Mouse (Mus musculus): ENCODE measurements at regions not wholly inside any gene's neighbourhood (a gene's known extent, or its start where the extent isn't known, plus 50 kb on each side); places are given as distances from the start of the nearest gene placed in this dataset.
A peak's percentile ranks its signal among the peaks of the same experiment; 100 is the strongest.
"Not testable (repeated sequence)": the region's sequence is repeated elsewhere in the genome, so short reads cannot be mapped to it uniquely, and the experiment has no call there.

DNA sequence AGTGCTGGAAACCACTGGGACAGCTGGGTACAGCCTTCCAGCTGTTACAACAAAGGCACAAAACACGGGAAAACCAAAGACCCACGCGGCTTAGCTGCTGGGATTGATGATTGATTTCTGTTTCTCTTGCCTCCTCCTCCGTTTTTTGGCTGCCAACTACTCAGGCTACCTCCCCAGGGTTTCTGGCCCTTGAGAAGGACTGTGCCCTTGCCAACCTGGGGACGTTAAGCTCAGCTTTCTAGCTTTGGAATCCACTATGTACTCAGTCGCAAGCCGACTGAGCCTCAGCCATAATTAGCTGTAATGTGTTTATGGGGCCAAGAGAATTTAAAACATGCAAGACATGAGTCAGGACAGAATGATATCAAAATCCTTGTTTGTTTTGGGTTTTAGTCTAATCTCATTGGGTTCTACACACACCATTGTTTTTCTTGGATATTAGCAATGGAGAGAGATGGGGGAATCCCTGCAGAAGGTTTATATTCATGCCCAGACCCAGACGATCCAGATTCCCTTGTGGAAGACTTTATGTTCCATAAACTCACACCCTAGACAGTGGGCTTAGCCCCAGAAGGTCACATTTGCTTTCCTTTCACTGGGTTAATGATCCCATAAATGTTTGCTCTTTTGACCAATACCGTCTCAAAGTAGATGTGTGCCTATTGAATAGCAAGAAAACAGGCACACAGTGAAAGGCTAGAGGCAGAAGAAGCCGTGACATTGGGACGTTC lies 167.7 kb upstream of the Pou3f3 start:
- DNase-seq (ENCODE audit: extremely low spot score, low read depth, low spot score), result no peak

GRCm38 (mm10) chr1:42532908-42533307 lies 162.7 kb upstream of the Pou3f3 start:
- DNase-seq (ENCODE audit: extremely low spot score, low read depth, low spot score), result no peak

DNA sequence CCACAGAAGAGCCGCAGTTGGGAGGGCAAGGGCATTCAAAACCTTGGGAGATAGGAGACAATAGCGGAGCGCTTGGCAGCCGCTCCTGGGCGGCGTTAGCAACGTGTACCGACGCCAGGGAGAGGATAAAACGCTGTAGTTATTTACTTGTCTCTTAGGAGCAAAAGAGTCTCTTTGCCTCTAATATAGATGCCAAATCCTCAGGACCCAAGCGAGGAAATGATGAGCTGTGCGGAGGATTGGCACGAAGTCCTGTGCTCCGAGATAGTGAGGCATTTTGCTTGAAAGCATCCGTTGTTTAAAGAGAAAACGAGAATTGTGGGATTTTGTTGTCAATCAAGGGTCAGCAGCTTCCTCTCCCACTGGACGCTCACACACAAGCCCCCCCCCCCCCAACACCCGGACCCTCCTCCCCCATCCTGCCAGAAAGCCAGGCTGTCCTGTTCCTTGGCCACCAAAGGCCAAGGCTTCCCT lies 156.5 kb upstream of the Pou3f3 start:
- DNase-seq (ENCODE audit: extremely low spot score, low read depth, low spot score), result no peak

- peak; percentile 77 for DNase-seq (ENCODE audit: extremely low spot score, low read depth, low spot score)
Measured at GRCm38 (mm10) chr1:42539541-42540520, 155.7 kb upstream of the Pou3f3 start.

DNA sequence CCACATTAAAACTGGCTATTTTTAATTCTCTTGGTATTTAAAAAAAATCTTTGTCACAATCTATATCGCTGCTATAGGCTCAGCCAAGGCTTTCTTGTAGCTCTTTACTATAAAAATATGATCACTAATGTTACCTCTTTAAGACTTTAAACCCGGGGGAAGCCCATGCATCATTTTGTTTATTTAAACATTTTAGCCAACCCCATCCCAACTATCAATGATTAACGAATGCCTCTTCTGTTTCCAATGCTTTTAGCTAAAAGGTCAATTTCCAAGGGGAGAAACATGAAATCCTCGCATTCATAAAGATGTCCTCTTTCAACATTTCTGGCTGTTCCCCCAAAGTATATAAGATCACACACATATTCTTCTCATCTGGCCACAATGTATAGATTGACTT lies 153.6 kb upstream of the Pou3f3 start:
- DNase-seq (ENCODE audit: extremely low spot score, low read depth, low spot score), result no peak

- DNase-seq (ENCODE audit: extremely low spot score, low read depth, low spot score), result no peak
Measured at GRCm38 (mm10) chr1:42542846-42543549, 152.6 kb upstream of the Pou3f3 start.

DNA sequence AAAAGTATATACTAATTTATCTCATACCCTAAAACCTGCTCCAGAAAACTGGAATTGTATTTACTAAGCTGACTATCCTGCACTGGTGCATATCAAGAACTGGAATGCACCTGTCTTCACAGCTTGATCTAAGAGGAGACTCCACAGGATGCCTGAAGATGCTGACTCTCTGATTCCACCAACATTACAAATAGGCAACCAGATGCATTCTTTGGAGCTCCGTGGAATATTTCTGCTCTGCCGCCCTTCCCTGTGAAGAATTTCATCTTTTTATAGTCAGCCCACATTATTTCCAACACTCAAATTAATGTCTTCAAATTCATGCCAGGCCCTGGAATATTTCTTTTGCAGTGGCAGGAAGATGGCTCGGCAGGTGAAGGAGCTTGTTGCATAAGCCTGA lies 148.7 kb upstream of the Pou3f3 start:
- DNase-seq (ENCODE audit: extremely low spot score, low read depth, low spot score), result no peak

GRCm38 (mm10) chr1:42557301-42557700 lies 138.3 kb upstream of the Pou3f3 start:
- no peak for DNase-seq (ENCODE audit: extremely low spot score, low read depth, low spot score)

GRCm38 (mm10) chr1:42567640-42568039 lies 127.9 kb upstream of the Pou3f3 start:
- DNase-seq (ENCODE audit: extremely low spot score, low read depth, low spot score), result no peak

- no peak for DNase-seq (ENCODE audit: extremely low spot score, low read depth, low spot score)
Measured at GRCm38 (mm10) chr1:42585191-42585590, 110.4 kb upstream of the Pou3f3 start.

DNA sequence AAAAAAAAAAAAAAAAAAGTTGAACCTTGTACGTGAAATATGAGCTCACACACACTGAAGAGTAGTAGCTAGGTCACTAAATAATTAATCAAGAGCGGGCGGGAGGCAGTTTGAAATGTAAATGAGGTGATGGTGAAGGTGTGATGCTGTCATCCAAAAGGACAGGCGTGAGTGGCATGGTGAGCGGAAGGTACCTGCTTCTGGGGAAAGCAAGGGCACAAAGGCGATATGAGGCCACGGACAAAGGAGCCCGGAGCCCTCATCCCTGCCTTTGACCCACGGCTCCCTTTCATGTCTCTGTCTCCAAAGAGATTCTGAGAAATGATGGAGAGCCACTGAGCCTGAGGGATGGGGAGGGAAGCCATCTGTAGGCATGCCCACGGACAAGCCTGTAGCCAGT lies 107.1 kb upstream of the Pou3f3 start:
- DNase-seq (ENCODE audit: extremely low spot score, low read depth, low spot score), result no peak

DNA sequence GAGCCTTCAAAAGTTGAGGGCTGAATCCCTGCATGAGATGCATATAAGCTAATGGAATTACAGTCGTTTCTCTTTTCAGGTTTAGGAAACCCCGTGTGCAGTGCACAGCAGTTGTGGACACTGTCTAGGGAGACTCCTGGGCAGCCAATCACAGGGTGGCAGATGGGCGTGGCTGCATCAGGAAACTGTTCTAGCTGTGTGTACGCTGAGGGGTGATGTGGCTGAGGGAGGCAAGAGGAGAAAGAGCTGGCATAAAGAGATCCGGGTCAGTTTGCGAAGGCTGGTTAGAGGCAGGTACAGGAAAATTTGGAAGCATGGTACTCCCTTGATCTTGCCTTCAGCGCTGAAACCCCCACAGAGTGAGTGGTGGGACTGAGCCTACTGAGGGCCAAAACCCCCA lies 106.1 kb upstream of the Pou3f3 start:
- no peak for DNase-seq (ENCODE audit: extremely low spot score, low read depth, low spot score)

DNA sequence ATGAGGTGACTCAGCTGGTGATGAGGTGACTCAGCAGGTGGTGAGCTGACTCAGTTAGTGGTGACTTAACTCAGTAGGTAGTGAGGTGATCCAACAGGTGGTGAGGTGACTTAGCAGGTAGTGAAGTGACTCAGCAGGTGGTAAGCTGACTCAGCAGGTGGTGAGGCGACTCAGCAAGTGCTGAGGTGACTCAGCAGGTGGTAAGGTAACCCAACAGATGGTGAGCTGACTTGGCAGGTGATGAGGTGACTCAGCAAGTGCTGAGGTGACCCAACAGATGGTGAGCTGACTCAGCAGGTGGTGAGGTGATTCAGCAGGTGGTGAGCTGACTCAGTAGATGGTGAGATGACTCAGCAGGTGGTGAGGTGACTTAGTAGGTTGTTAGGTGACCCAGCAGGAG lies 103.7 kb upstream of the Pou3f3 start:
- DNase-seq (ENCODE audit: extremely low spot score, low read depth, low spot score), result no peak

DNA sequence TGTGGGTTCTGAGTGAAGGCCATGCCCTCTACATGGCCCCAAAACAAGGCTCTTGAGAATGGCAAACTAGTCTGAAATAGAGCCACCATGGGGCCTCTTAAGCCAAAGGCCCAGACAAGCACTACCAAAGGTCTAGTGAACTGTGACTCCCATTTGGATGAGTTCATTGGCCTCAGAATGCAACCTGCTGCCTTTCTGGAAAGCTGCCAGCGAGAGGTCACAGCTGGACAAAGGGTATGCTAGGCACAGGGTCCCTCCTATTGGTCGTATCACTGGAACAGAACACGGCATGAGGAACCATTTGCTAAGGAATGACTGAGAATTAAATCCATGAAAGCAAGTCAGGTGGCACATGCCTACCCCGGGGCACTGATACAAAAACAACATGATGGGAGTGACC lies 98.5 kb upstream of the Pou3f3 start:
- no peak for DNase-seq (ENCODE audit: extremely low spot score, low read depth, low spot score)

- DNase-seq (ENCODE audit: extremely low spot score, low read depth, low spot score), result no peak
Measured at GRCm38 (mm10) chr1:42599238-42599637, 96.3 kb upstream of the Pou3f3 start.

GRCm38 (mm10) chr1:42606251-42606650 lies 89.3 kb upstream of the Pou3f3 start:
- DNase-seq (ENCODE audit: extremely low spot score, low read depth, low spot score), result no peak

DNA sequence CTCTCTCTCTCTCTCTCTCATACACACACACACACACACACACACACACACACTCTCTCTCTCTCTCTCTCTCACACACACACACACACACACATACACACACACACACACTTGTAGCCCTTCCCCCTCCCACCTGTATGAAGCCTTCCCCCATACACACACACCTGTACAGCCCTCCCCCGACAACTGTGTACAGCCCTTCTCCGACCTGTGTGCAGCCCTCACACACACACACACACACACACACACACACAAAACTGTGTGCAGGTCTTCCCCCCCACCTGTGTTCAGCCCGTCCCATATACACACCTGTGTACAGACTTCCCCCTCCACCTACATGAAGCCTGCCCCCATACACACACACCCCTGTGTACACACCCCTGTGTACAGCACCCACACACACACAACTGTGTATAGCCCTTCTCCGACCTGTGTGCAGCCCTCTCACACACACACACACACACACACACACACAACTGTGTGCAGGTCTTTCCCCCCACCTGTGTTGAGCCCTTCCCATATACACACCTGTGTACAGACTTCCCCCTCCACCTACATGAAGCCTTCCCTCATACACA lies 88.0 kb upstream of the Pou3f3 start:
- DNase-seq (ENCODE audit: extremely low spot score, low read depth, low spot score), result not testable (repeated sequence)

- no peak for DNase-seq (ENCODE audit: extremely low spot score, low read depth, low spot score)
Measured at GRCm38 (mm10) chr1:42623766-42624165, 71.8 kb upstream of the Pou3f3 start.

GRCm38 (mm10) chr1:42628800-42629199 lies 66.8 kb upstream of the Pou3f3 start:
- no peak for DNase-seq (ENCODE audit: extremely low spot score, low read depth, low spot score)

DNA sequence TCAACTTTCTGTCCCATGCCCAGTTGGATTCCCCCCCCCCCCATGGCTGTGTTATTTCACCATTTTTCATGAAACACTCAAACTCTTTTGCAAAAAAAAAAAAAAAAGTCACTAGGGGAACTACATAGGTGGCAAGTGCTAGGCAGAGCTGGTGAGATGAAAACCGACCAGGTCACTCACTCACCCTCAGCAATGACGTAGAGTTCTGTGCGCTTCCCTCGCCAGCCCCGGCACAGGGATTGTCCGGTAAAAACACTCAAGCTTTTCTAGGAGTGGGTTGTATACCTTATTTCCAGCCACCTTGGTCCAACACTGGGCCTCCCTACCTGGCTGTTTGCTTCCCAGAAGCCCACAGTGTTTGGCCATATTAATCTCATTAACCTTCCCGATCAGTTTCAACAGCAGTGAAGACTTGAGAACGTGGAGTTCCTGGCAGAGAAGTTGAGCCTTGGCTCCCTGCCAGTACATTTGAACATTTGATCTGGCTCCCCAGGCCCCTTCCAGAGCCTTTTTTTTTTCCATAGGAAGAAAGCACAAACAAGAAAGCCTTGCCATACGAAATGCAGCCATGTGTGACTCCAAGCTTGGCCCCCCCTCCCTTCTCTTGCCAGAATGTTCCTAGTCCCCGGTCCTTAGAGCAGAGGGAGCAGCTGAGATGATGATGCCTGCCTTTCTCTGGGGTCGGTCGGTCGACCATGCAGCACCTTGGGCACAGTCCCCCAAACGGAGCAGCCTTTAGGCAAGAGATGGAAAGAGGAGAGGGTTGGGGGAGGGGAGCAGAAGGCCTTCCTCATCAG lies 65.9 kb upstream of the Pou3f3 start:
- no peak for DNase-seq (ENCODE audit: extremely low spot score, low read depth, low spot score)

Measured in hindlimb bud, embryonic 11.5 days (tissue).